Mouse (Mus musculus): ENCODE measurements around the gene Mon2.

DNA sequence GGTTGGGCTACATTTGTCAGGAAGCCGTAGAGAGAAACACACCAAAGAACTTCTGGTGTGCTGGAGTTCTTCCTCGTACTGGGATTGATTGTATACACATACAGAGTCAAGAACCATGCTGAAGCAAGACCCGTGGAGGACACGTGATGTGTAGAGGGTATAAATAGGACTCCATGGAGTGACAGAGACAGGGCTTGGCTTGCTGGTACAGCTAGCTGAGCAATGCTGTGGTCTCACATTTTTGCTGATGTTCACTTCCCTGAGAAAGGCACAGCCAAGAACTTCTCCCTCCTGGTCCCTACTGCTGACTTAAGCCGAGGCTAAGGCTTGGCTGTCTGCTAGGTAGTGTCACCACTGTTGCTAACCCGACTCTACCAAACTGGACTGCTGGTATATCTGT, 15.5 kb downstream of the Mon2 start:
- TF ChIP-seq CTCF (IDR thresholded peaks at IDR 0.05; ENCODE audit: borderline replicate concordance, extremely low read depth, insufficient read depth, insufficient read length) = no peak
- TF ChIP-seq POLR2A (IDR thresholded peaks at IDR 0.05; ENCODE audit: borderline replicate concordance, extremely low read depth, insufficient read depth, insufficient read length, poor library complexity, severe bottlenecking) = no peak

Measured in brain, embryonic 14.5 days (tissue).